Mouse (Mus musculus) midbrain, embryonic 11.5 days (tissue): ENCODE measurements around the gene Ncapd2. TPM values are rescaled to one million over a fixed set of nuclear protein-coding genes. Genes with fewer than 3 reads are reported as not detected.

Experiments
- ATAC-seq: fragments of 200-750 bp; cut with Nextera tagmentation; 2 replicates; pipeline ENCODE4 v1.8.0; 2017; ENCODE audit warnings: moderate TSS enrichment, moderate library complexity; ENCODE audit not compliant: low FRiP score
- DNase-seq: peaks from one replicate; pipeline ENCODE4 v3.0.0; 2015; ENCODE audit warnings: low spot score; ENCODE audit errors: missing footprints
- H3K27ac ChIP-seq: fragments of 300-500 bp; sonication (generic); 2 replicates; pipeline ENCODE4 v1.5.1; 2014; ENCODE audit warnings: low read depth, low read length
- H3K27me3 ChIP-seq: fragments of 300-500 bp; sonication (generic); 2 replicates; pipeline ENCODE4 v1.6.1; 2014; ENCODE audit warnings: mild to moderate bottlenecking, low read length, moderate library complexity, mixed read lengths; ENCODE audit not compliant: control insufficient read depth, insufficient read depth
- H3K36me3 ChIP-seq: fragments of 300-500 bp; sonication (generic); 2 replicates; pipeline ENCODE4 v1.6.1; 2014; ENCODE audit warnings: mild to moderate bottlenecking, low read length, moderate library complexity, mixed read lengths; ENCODE audit not compliant: control insufficient read depth, insufficient read depth
- H3K4me1 ChIP-seq: fragments of 300-500 bp; sonication (generic); 2 replicates; pipeline ENCODE4 v1.6.1; 2014; ENCODE audit warnings: low read length; ENCODE audit not compliant: control insufficient read depth, insufficient read depth
- H3K4me2 ChIP-seq: fragments of 300-500 bp; sonication (generic); 2 replicates; pipeline ENCODE4 v1.6.1; 2014; ENCODE audit warnings: mild to moderate bottlenecking, moderate library complexity
- H3K4me3 ChIP-seq: fragments of 300-500 bp; sonication (generic); 2 replicates; pipeline ENCODE4 v1.5.1; 2014; ENCODE audit warnings: low read depth, low read length
- H3K9ac ChIP-seq: fragments of 300-500 bp; sonication (generic); 2 replicates; pipeline ENCODE4 v1.6.1; 2014; ENCODE audit warnings: low read length
- H3K9me3 ChIP-seq: fragments of 300-500 bp; sonication (generic); 2 replicates; pipeline ENCODE4 v1.6.1; 2016; ENCODE audit warnings: low read length; ENCODE audit not compliant: control insufficient read depth
- WGBS: fragments of 180-500 bp; shearing (Covaris S2); extraction: QIAGEN DNeasy Blood & Tissue Kit; methylation state at CpG from one replicate; pipeline ENCODE4 v1.1.7; 2014; 5-methylcytosine and 5-hydroxymethylcytosine counted together
- polyA plus RNA-seq: library from polyadenylated mRNA; unstranded; fragments of >200 nt; fragmentation: Nextera tagmentation; extraction: Ambion mirVana; gene quantifications from 2 replicates; pipeline ENCODE4 v1.2.1, GENCODE M21; 2014

Ncapd2 gene
- polyA plus RNA-seq, 1 experiment from 2014 or later: 140 TPM

DNA sequence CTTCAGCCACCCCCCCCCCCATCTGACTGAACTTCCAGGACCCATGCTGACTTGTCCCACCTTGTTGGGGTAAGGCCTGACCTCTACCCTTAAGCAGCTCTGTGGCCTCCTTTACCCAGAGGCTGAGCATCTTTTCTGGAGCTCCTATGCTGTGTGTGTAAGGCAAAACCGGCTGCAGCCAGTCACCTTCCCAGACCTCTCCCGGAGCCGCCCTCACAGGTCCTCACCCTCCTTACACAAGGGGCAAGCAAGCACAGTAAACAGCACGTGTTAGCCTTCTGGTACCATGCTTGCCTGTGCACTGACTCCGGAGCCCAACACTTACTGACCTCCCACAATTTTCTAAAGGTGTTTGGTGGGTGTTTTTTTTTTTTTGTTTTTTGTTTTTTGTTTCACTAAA lies 16.0 kb downstream of the Ncapd2 start:
- Histone ChIP-seq H3K27me3 (no peaks in the 10 kb centered on the region), H3K4me2 (no peak overlapping the region), H3K36me3 (peaks cover 79% of the 10 kb centered on the region), H3K9ac (no peak overlapping the region), H3K27ac (no peak overlapping the region), H3K9me3 (no peaks in the 10 kb centered on the region), H3K4me1 (no peaks in the 10 kb centered on the region), H3K4me3 (no peak overlapping the region)
- 89% methylated on average over 5 of the region's 5 CpGs for WGBS
- ATAC-seq: no peak
- no peak for DNase-seq

- 93% methylated on average over 7 of the region's 7 CpGs for WGBS
- H3K4me2 ChIP-seq: no peak overlapping the region
- peaks cover 83% of the 10 kb centered on the region for H3K36me3 ChIP-seq
- ATAC-seq: no peak
- no peaks in the 10 kb centered on the region for H3K27me3 ChIP-seq
- no peaks in the 10 kb centered on the region for H3K4me1 ChIP-seq
- no peaks in the 10 kb centered on the region for H3K9me3 ChIP-seq
- DNase-seq: no peak
- H3K4me3 ChIP-seq: no peak overlapping the region
- H3K27ac ChIP-seq: no peak overlapping the region
- no peak overlapping the region for H3K9ac ChIP-seq
Measured at GRCm38 (mm10) chr6:125173256-125173655, 18.2 kb downstream of the Ncapd2 start.

DNA sequence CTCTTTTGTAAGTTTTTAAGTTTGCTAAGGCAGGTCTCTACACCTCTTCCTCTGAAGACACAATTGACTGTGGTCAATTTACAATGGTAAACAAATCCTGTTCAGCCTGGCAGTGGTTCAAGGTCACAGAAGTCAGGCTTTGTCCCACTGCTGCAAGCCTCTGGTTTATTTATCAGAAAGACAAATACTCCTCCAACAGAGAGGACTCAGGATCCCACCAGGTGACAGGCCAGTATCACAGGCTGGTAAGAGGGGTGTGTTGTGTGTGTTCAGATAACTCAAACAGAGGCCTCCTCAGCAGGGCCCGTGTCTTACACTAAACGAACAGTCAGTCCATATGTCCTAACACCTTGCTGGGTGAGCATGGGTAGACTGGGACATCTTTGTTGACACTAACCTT lies 19.0 kb downstream of the Ncapd2 start:
- ATAC-seq (no peak), DNase-seq (no peak)
- Histone ChIP-seq H3K27ac (no peak overlapping the region), H3K9ac (no peak overlapping the region), H3K4me3 (no peak overlapping the region), H3K4me1 (peaks cover 4% of the 10 kb centered on the region), H3K4me2 (no peak overlapping the region), H3K27me3 (no peaks in the 10 kb centered on the region), H3K9me3 (no peaks in the 10 kb centered on the region), H3K36me3 (peaks cover 81% of the 10 kb centered on the region)
- WGBS: 88% methylated on average over 2 of the region's 2 CpGs

GRCm38 (mm10) chr6:125170194-125170593 lies 21.3 kb downstream of the Ncapd2 start:
- DNase-seq (no peak), ATAC-seq (no peak)
- Histone ChIP-seq H3K36me3 (peaks cover 62% of the 10 kb centered on the region), H3K4me2 (no peak overlapping the region), H3K9me3 (no peaks in the 10 kb centered on the region), H3K4me3 (no peak overlapping the region), H3K4me1 (peaks cover 18% of the 10 kb centered on the region), H3K9ac (no peak overlapping the region), H3K27ac (no peak overlapping the region), H3K27me3 (no peaks in the 10 kb centered on the region)
- WGBS: 89% methylated on average over 6 of the region's 6 CpGs

GRCm38 (mm10) chr6:125168086-125168485 lies 23.4 kb downstream of the Ncapd2 start:
- Histone ChIP-seq H3K27ac (no peak overlapping the region), H3K9me3 (no peaks in the 10 kb centered on the region), H3K27me3 (no peaks in the 10 kb centered on the region), H3K4me1 (peaks cover 30% of the 10 kb centered on the region), H3K4me2 (no peak overlapping the region), H3K36me3 (peaks cover 45% of the 10 kb centered on the region), H3K4me3 (no peak overlapping the region), H3K9ac (no peak overlapping the region)
- ATAC-seq (no peak), DNase-seq (no peak)
- WGBS: 93% methylated on average over 14 of the region's 14 CpGs

GRCm38 (mm10) chr6:125166861-125167650 lies 24.4 kb downstream of the Ncapd2 start:
- H3K4me3 ChIP-seq: peak overlapping the region; percentile 96; the same call in 1 of the 2 replicates
- H3K27ac ChIP-seq: peak overlapping the region; percentile 74
- WGBS: 16% methylated on average over 10 of the region's 10 CpGs
- H3K4me2 ChIP-seq: peak overlapping the region; percentile 93
- H3K27me3 ChIP-seq: no peaks in the 10 kb centered on the region
- DNase-seq (peak; percentile 93), ATAC-seq (no peak)
- H3K9ac ChIP-seq: peak overlapping the region; percentile 65
- H3K36me3 ChIP-seq: peaks cover 38% of the 10 kb centered on the region
- no peaks in the 10 kb centered on the region for H3K9me3 ChIP-seq
- H3K4me1 ChIP-seq: peaks cover 30% of the 10 kb centered on the region

DNA sequence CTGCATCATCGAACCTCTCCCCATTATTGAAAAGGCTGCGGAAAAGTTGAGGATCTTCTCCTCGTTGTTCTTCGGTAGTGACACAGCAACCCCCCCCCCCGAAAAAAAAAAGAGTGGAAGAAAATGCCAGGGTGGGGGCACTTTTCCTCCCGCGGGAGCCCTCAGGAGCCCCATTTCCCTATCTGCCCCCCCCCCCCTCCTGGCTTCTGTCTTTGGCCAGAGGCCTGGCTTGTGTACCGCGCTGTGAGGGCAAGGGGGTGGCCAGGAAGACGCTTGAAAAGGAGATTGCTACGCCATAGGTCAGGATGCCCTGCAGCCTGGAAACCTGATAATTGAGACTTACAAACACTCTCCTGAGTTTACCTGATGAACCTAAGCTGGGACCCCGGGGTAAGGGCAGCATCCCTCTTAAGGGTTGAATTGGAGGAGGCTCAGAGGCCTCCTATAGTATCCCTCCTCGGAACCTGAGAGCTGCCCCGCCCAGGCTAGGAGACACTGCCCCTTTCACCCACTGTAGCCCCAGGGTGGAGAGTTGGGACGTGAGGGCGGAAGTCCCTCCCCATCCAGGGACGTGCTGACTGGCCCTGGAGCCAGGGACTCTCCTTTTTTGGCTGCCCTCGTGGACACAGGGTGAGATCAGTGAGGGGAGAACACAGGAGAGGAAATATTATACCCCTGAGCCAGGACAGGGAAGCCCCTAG lies 25.3 kb downstream of the Ncapd2 start, which contains the start of gene Gapdh:
Gene Gapdh, minus strand, starts transcription at position 417 of the 701 bp plus-strand sequence.
- DNase-seq (peak; percentile 92), ATAC-seq (peak; percentile 12; the same call in 1 of the 2 replicates)
- Histone ChIP-seq H3K27me3 (no peaks in the 10 kb centered on the region), H3K9ac (peak within 1 kb of the TSS; percentile 99), H3K9me3 (no peaks in the 10 kb centered on the region), H3K36me3 (peaks cover 34% of the 10 kb centered on the region), H3K4me1 (peaks cover 33% of the 10 kb centered on the region), H3K4me2 (peak within 1 kb of the TSS; percentile 93), H3K27ac (peak within 1 kb of the TSS; percentile 93), H3K4me3 (peak within 1 kb of the TSS; percentile 96)
- 1% methylated on average over 16 of the region's 18 CpGs for WGBS

DNA sequence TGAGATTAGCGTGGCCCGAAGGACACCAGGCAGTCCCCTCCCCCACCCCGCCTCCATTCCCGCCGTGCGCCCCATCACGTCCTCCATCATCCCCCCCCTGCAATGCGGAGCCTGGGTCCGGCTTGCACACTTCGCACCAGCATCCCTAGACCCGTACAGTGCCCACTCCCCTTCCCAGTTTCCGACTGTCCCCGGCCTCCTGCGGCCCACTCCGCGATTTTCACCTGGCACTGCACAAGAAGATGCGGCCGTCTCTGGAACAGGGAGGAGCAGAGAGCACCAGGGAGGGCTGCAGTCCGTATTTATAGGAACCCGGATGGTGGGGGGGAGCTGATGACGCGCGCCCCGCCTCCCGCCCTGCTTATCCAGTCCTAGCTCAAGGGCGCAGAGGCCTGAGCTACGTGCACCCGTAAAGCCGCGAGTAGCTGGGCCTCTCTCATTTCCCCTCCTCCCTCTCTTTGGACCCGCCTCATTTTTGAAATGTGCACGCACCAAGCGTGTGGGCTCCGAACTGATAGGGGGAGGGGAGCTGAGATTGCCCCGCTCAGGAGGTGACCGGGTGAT lies 26.1 kb downstream of the Ncapd2 start:
- Histone ChIP-seq H3K4me2 (peak overlapping the region; percentile 93), H3K4me3 (peak overlapping the region; percentile 96), H3K9ac (peak overlapping the region; percentile 99), H3K4me1 (peaks cover 33% of the 10 kb centered on the region), H3K9me3 (no peaks in the 10 kb centered on the region), H3K27me3 (no peaks in the 10 kb centered on the region), H3K36me3 (peaks cover 28% of the 10 kb centered on the region), H3K27ac (peak overlapping the region; percentile 93)
- ATAC-seq (peak; percentile 92), DNase-seq (peak; percentile 99)
- WGBS: 0% methylated on average over 36 of the region's 36 CpGs
